Mouse (Mus musculus): ENCODE measurements around the gene Dcaf17.

GRCm38 (mm10) chr2:71145853-71146252 is 90.7 kb downstream of the Dcaf17 start:
- TF ChIP-seq POLR2A (IDR thresholded peaks at IDR 0.05; ENCODE audit: low read depth, low read length) (no peak), CTCF (IDR thresholded peaks at IDR 0.05; ENCODE audit: extremely low read depth, insufficient read depth, insufficient read length, insufficient replicate concordance) (no peak)
